Mouse (Mus musculus) cerebellum, adult 2 months (tissue): ENCODE measurements at regions not wholly inside any gene's neighbourhood (a gene's known extent, or its start where the extent isn't known, plus 50 kb on each side); places are given as distances from the start of the nearest gene placed in this dataset.

Experiments used
- CTCF ChIP-seq: fragments of 200-500 bp; IDR thresholded peaks from 2 replicates; pipeline ENCODE4 v1.5.1; 2011; ENCODE audit warnings: low read depth, mild to moderate bottlenecking, control low read depth, low read length, moderate library complexity, borderline replicate concordance; ENCODE audit not compliant: insufficient read depth
- POLR2A ChIP-seq: fragments of 200-500 bp; IDR thresholded peaks from 2 replicates; pipeline ENCODE4 v1.6.1; 2011; ENCODE audit warnings: low read length, control low read depth, borderline replicate concordance; ENCODE audit not compliant: insufficient read depth

DNA sequence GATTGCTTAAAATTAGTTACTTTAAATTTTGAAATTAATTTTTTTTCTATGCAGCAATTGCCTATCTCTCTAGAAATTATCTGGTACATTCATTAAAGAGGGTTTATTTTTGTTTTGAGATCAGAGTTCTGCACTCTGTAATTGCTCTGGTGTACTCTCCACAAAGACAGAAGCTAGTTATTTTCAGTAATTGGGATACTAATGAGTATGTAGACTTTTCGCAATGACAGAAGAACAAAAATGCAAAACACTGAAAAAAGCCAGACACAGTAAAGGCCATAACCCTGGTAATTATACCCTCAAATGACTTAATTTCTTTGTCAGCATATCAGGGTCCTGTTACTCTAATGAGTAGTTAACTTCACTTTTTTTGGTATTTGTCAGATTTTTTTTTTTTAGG lies 836.5 kb upstream of the Frg1 start:
- TF ChIP-seq POLR2A (no peak), CTCF (no peak)
